Mouse (Mus musculus) liver, embryonic 11.5 days (tissue): Measurements from ENCODE around the gene Gm45808. TPM values are rescaled to one million over a fixed set of nuclear protein-coding genes. Genes with fewer than 3 reads are reported as not detected.
A peak's percentile ranks its signal among the peaks of the same experiment; 100 is the strongest.

Experiments
- ATAC-seq: fragments of 200-750 bp; cut with Nextera tagmentation; replicated peaks from 2 replicates; pipeline ENCODE4 v1.8.0; 2017; ENCODE audit warnings: moderate number of reproducible peaks, mild to moderate bottlenecking, moderate TSS enrichment, moderate library complexity; ENCODE audit not compliant: low FRiP score
- DNase-seq: peaks from one replicate; pipeline ENCODE4 v3.0.0-alpha.2; 2017; ENCODE audit warnings: low spot score
- H3K27ac ChIP-seq: fragments of 300-500 bp; sonication (generic); 2 replicates; pipeline ENCODE4 v1.5.1; 2014; ENCODE audit warnings: mild to moderate bottlenecking, low read depth, low read length, control low read depth
- H3K27me3 ChIP-seq: fragments of 300-500 bp; sonication (generic); replicated peaks from 2 replicates; pipeline ENCODE4 v1.6.1; 2014; ENCODE audit warnings: low read length, mixed read lengths; ENCODE audit not compliant: control insufficient read depth, insufficient read depth
- H3K36me3 ChIP-seq: fragments of 300-500 bp; sonication (generic); 2 replicates; pipeline ENCODE4 v1.6.1; 2014; ENCODE audit warnings: mild to moderate bottlenecking, low read length, moderate library complexity, mixed read lengths; ENCODE audit not compliant: control insufficient read depth, insufficient read depth
- H3K4me1 ChIP-seq: fragments of 300-500 bp; sonication (generic); replicated peaks from 2 replicates; pipeline ENCODE4 v1.6.1; 2014; ENCODE audit warnings: low read length, mixed read lengths; ENCODE audit not compliant: control insufficient read depth, insufficient read depth
- H3K4me2 ChIP-seq: fragments of 300-500 bp; sonication (generic); 2 replicates; pipeline ENCODE4 v1.6.1; 2014; ENCODE audit warnings: mild to moderate bottlenecking, control low read depth, moderate library complexity
- H3K4me3 ChIP-seq: fragments of 300-500 bp; sonication (generic); 2 replicates; pipeline ENCODE4 v1.5.1; 2014; ENCODE audit warnings: low read depth, low read length, control low read depth
- H3K9ac ChIP-seq: fragments of 300-500 bp; sonication (generic); 2 replicates; pipeline ENCODE4 v1.6.1; 2014; ENCODE audit warnings: low read depth, low read length, control low read depth
- H3K9me3 ChIP-seq: fragments of 300-500 bp; sonication (generic); 2 replicates; pipeline ENCODE4 v1.6.1; 2016; ENCODE audit warnings: low read length, inconsistent platforms, mixed read lengths; ENCODE audit not compliant: control insufficient read depth
- WGBS: fragments of 180-500 bp; shearing (Covaris S2); extraction: QIAGEN DNeasy Blood & Tissue Kit; methylation state at CpG from one replicate; pipeline ENCODE4 v1.1.7; 2014; 5-methylcytosine and 5-hydroxymethylcytosine counted together
- polyA plus RNA-seq: library from polyadenylated mRNA; unstranded; fragments of >200 nt; fragmentation: Nextera tagmentation; extraction: Ambion mirVana; gene quantifications from 2 replicates; pipeline ENCODE4 v1.2.1, GENCODE M21; 2014

Gene Gm45808
- polyA plus RNA-seq, 1 experiment from 2014 or later = not detected

DNA sequence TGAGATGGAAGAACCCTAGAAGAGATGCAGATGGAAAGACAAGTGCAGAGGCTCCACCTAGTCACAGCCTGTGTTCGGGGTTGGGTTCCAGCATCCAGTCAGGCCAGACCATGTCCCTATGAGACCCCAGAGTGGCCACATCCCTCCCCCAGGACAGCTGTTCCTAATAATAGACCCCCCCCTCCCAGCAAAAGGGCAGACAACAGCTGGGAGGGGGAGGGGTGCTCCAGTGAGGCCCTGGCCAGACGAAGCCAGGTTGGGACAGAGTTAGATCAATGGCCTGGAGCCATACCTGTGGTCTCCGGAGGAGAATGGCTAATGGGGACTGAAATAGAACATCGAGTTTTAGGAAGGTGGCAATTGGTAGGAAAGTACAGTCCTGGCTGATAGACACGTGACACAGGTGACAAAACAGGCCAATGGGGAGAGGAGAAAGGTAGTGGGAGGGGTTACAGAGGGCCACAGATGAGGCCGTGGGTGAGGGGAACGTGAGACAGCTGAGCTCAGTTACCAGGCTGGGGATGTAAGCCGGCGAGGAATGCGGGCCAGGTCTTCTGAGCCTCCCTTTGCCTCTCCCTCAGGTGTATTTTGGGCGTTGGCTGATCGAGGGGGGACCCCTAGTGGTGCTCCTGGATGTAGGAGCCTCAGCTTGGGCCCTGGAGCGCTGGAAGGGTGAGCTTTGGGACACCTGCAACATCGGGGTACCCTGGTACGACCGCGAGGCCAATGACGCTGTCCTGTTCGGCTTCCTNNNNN lies 48.9 kb downstream of the Gm45808 start, which contains the start of gene Ruvbl2:
Gene Ruvbl2 (minus strand): TSS at position 576 of the 756 bp plus-strand sequence.
- no peaks in the 10 kb centered on the region for H3K9me3 ChIP-seq
- H3K27me3 ChIP-seq = no peaks in the 10 kb centered on the region
- ATAC-seq (no peak), DNase-seq (no peak)
- peaks cover 2% of the 10 kb centered on the region; the same call in 1 of the 2 replicates for H3K36me3 ChIP-seq
- H3K9ac ChIP-seq = no peak within 1 kb of the TSS
- H3K4me1 ChIP-seq = peaks cover 31% of the 10 kb centered on the region
- 0 out of 2 replicates have a peak within 1 kb of the TSS, but pooled peaks have one; percentile 8 for H3K4me3 ChIP-seq
- WGBS = 38% methylated on average over 19 of the region's 19 CpGs
- 0 out of 2 replicates have a peak within 1 kb of the TSS, but pooled peaks have one; percentile 17 for H3K27ac ChIP-seq
- 0 out of 2 replicates have a peak within 1 kb of the TSS, but pooled peaks have one; percentile 4 for H3K4me2 ChIP-seq

DNA sequence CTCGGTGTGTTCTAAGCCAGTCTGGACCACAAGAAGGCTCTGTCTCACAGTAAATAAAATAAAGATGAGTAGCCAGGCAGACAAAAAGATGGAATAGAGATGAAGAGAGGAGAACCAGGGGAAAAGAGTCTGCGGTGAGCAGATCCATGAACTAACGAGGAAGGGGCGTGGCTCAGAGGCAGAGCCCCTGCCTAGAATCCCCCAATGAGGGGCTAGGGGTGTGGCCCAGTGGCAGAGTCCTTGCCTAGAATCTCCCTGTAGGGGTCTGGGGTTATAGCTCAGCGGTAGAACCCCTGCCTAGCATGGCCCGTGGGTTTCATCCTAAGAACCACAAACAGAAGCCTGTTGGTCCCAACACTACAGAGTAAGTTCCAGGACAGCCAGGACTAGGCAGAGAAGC lies 49.6 kb downstream of the Gm45808 start:
- 31% methylated on average over 6 of the region's 6 CpGs for WGBS
- 0 out of 2 replicates have a peak overlapping the region, but pooled peaks have one; percentile 17 for H3K27ac ChIP-seq
- peaks cover 32% of the 10 kb centered on the region for H3K4me1 ChIP-seq
- ATAC-seq (no peak), DNase-seq (no peak)
- 0 out of 2 replicates have a peak overlapping the region, but pooled peaks have one; percentile 8 for H3K4me3 ChIP-seq
- H3K9me3 ChIP-seq = no peaks in the 10 kb centered on the region
- H3K36me3 ChIP-seq = peaks cover 3% of the 10 kb centered on the region; the same call in 1 of the 2 replicates
- 0 out of 2 replicates have a peak overlapping the region, but pooled peaks have one; percentile 4 for H3K4me2 ChIP-seq
- H3K27me3 ChIP-seq = no peaks in the 10 kb centered on the region
- no peak overlapping the region for H3K9ac ChIP-seq

DNA sequence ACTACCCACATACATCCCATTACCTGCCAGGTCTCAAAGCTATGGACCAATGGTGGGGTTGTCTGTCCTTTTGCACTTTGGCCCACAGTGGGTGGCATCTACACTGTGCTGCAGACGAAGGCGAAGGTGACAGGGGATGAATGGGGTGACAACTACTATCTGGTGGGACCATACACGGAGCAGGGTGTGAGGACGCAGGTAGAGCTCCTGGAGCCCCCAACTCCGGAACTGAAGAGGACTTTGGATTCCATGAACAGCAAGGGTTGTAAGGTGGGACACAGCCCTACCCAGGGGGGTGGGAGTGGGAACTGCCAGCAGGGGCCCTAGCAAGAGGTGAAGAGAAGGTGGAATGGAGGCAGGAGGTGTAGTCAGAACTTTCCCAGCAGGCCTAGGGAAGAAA lies 50.2 kb downstream of the Gm45808 start:
- Histone ChIP-seq H3K4me2 (no peak overlapping the region), H3K9ac (no peak overlapping the region), H3K36me3 (peaks cover 5% of the 10 kb centered on the region; the same call in 1 of the 2 replicates), H3K9me3 (no peaks in the 10 kb centered on the region), H3K4me1 (peaks cover 32% of the 10 kb centered on the region), H3K4me3 (no peak overlapping the region), H3K27me3 (no peaks in the 10 kb centered on the region), H3K27ac (no peak overlapping the region)
- ATAC-seq (no peak), DNase-seq (no peak)
- 88% methylated on average over 5 of the region's 5 CpGs for WGBS

DNA sequence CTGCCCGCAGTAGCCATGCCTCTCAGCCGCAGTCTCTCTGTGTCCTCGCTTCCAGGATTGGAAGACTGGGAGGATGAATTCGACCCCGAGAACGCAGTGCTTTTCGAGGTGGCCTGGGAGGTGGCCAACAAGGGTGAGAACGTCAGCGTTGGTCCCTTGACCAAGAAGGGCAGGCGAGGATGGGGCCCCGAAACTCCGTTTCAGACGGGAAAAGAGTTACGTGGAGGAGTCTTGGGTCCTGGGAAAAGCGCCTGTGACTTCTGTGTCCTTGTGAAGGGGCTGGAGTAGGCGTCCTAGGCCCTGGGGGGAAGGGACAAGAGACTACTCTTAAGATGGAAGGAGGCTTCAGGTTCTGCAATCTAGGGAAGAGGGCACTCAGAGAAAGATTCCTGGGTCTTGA lies 51.6 kb downstream of the Gm45808 start:
- H3K9ac ChIP-seq = peak overlapping the region; percentile 78
- H3K4me2 ChIP-seq = peak overlapping the region; percentile 89
- no peaks in the 10 kb centered on the region for H3K27me3 ChIP-seq
- H3K27ac ChIP-seq = peak overlapping the region; percentile 49; the same call in 1 of the 2 replicates
- no peaks in the 10 kb centered on the region for H3K9me3 ChIP-seq
- peaks cover 32% of the 10 kb centered on the region for H3K4me1 ChIP-seq
- DNase-seq (no peak), ATAC-seq (no peak)
- H3K4me3 ChIP-seq = peak overlapping the region; percentile 83
- H3K36me3 ChIP-seq = peaks cover 10% of the 10 kb centered on the region
- 4% methylated on average over 16 of the region's 16 CpGs for WGBS

DNA sequence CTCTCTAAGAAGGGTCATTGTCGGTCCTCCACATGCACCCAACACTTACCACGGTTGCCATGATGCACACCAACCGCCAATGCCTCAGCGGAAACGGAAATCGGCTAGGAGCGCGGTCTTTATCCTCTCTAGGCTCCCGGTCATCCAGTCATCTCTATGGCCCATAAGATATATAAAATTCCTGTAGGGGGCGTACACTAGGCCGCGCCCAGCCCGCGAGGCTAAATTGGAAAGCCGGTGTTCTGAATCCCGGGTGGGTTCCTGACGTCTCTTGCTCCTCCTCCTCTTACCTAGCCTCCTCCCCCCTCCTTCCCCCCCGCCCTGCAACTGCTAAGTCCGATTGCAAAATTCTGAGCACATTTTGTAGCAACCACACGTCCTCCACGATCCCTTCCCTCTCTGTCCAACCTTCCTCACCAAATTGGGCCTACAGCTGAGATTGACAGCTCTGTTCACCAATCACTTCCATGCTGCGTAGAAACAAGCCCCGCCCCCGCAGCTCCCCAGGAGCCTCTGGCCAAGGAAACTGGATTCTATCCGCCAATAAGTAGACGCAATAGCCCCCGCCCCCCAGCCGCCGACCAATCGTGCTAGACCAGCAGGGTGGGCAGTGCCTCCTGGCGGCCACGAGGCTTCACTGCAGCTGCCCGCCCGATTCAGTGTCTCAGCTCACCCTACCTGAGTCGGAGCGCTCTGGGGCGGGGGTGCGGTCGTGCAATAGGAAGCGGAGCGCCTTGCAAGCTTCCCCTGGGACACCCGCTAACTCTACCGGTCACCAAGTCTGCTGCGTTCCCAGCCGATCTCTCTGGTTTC lies 52.2 kb downstream of the Gm45808 start, which contains the start of gene Gys1:
Gene Gys1 (plus strand): TSS at position 642 of the 813 bp plus-strand sequence.
- DNase-seq (peak; percentile 100), ATAC-seq (peak; percentile 97)
- no peaks in the 10 kb centered on the region for H3K9me3 ChIP-seq
- H3K27ac ChIP-seq = peak within 1 kb of the TSS; percentile 81
- no peaks in the 10 kb centered on the region for H3K27me3 ChIP-seq
- peak within 1 kb of the TSS; percentile 89 for H3K4me2 ChIP-seq
- peak within 1 kb of the TSS; percentile 83 for H3K4me3 ChIP-seq
- H3K4me1 ChIP-seq = peaks cover 32% of the 10 kb centered on the region
- H3K36me3 ChIP-seq = peaks cover 17% of the 10 kb centered on the region
- peak within 1 kb of the TSS; percentile 86 for H3K9ac ChIP-seq
- WGBS = under 1% methylated on average over 45 of the region's 45 CpGs

DNA sequence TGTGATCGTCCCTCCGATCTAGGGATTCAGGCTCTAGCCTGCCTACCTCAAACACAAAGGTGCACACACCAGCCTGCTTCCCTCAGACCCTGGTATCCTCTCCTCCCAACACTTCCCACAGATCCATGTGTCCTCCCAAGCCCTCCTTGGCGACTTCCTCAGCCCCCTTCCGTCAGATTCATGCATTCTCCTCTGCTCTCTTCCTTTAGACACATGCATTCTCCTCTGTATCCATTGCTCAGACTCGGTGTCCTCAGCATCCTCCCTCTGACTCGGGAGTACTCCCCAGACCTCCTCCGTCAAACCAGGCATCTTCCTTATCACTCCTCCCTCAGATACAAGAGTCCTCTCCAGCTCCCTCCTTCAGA lies 52.8 kb downstream of the Gm45808 start:
- H3K27me3 ChIP-seq = no peaks in the 10 kb centered on the region

DNA sequence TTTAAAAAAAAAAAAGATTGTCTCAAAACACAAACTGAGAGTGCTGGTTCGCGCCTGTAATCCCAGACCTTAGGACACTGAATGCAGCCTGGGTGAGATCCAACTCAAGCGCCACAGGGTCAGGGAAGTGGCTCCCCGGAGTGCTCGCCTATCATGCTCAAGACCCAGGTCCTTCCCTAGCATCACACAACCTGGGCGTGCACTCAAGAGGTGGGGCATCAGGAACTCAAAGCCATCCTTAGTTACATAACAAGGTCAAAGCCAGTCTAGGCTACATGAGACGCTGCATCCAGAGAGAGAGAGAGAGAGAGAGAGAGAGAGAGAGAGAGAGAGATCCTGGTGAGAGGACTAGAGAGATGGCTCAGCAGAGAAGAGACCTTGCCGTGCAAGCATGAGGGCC lies 60.1 kb downstream of the Gm45808 start:
- no peak for DNase-seq
- no peak overlapping the region for H3K27ac ChIP-seq
- no peaks in the 10 kb centered on the region for H3K9me3 ChIP-seq
- 89% methylated on average over 8 of the region's 8 CpGs for WGBS
- ATAC-seq = no peak
- H3K27me3 ChIP-seq = no peaks in the 10 kb centered on the region
- H3K4me2 ChIP-seq = no peak overlapping the region
- no peak overlapping the region for H3K4me3 ChIP-seq
- H3K36me3 ChIP-seq = peaks cover 79% of the 10 kb centered on the region
- H3K4me1 ChIP-seq = no peaks in the 10 kb centered on the region; the same call in 1 of the 2 replicates
- no peak overlapping the region for H3K9ac ChIP-seq

More for the DNA sequence above, 52.8 kb downstream of the Gm45808 start:
- H3K4me3 ChIP-seq = peak overlapping the region; percentile 83
- peaks cover 32% of the 10 kb centered on the region for H3K4me1 ChIP-seq
- peaks cover 22% of the 10 kb centered on the region for H3K36me3 ChIP-seq
- WGBS = 2% methylated on average over 7 of the region's 7 CpGs
- H3K27ac ChIP-seq = peak overlapping the region; percentile 81
- H3K9me3 ChIP-seq = no peaks in the 10 kb centered on the region
- DNase-seq (no peak), ATAC-seq (no peak)
- H3K9ac ChIP-seq = peak overlapping the region; percentile 86
- H3K4me2 ChIP-seq = peak overlapping the region; percentile 89

DNA sequence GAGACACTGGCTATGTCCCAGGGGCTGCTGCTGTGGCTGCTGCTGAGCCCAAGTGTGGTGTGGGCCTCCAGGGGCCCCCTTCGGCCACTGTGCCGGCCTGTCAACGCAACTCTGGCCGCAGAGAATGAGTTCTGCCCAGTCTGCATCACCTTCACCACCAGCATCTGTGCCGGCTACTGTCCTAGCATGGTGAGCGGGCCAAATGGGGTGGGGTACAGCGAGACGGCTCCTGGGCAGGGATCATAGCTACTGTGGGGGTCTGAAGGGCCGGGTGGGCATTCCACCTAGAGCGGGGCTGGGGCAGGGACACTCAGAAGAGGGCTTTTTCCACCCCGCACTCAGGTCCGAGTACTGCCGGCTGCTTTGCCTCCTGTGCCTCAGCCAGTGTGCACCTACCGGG lies 65.4 kb downstream of the Gm45808 start:
- Histone ChIP-seq H3K27me3 (peaks cover 40% of the 10 kb centered on the region), H3K4me3 (no peak overlapping the region), H3K27ac (no peak overlapping the region), H3K4me1 (no peaks in the 10 kb centered on the region), H3K4me2 (no peak overlapping the region), H3K36me3 (peaks cover 46% of the 10 kb centered on the region), H3K9ac (no peak overlapping the region), H3K9me3 (no peaks in the 10 kb centered on the region)
- ATAC-seq (no peak), DNase-seq (no peak)
- 91% methylated on average over 14 of the region's 14 CpGs for WGBS
